Mouse (Mus musculus) lung, postnatal 0 days (tissue): Measurements from ENCODE around the gene Tle1. TPM values are rescaled to one million over a fixed set of nuclear protein-coding genes. Genes with fewer than 3 reads are reported as not detected.

Experiments
- ATAC-seq: fragments of 200-750 bp; cut with Nextera tagmentation; 2 replicates; pipeline ENCODE4 v1.8.0; 2017; ENCODE audit warnings: moderate library complexity
- DNase-seq: peaks from one replicate; pipeline ENCODE4 v3.0.0-alpha.2; 2016; ENCODE audit warnings: low spot score
- H3K27ac ChIP-seq: fragments of 300-500 bp; sonication (generic); 2 replicates; pipeline ENCODE4 v1.5.1; 2014; ENCODE audit warnings: antibody characterized with exemption, mild to moderate bottlenecking, low read length, mixed read lengths
- H3K27me3 ChIP-seq: fragments of 300-500 bp; sonication (generic); replicated peaks from 2 replicates; pipeline ENCODE4 v1.6.1; 2014; ENCODE audit warnings: low read length, mixed read lengths; ENCODE audit not compliant: insufficient read depth
- H3K36me3 ChIP-seq: fragments of 300-500 bp; sonication (generic); 2 replicates; pipeline ENCODE4 v1.6.1; 2014; ENCODE audit warnings: low read length, mixed read lengths; ENCODE audit not compliant: insufficient read depth
- H3K4me1 ChIP-seq: fragments of 300-500 bp; sonication (generic); 2 replicates; pipeline ENCODE4 v1.6.1; 2014; ENCODE audit warnings: antibody characterized with exemption, low read depth, low read length, mixed read lengths; ENCODE audit not compliant: insufficient read depth
- H3K4me2 ChIP-seq: fragments of 300-500 bp; sonication (generic); replicated peaks from 2 replicates; pipeline ENCODE4 v1.6.1; 2014; ENCODE audit warnings: low read depth, mild to moderate bottlenecking, low read length, moderate library complexity, mixed read lengths
- H3K4me3 ChIP-seq: fragments of 300-500 bp; sonication (generic); 2 replicates; pipeline ENCODE4 v1.5.1; 2014; ENCODE audit warnings: low read depth, low read length
- H3K9ac ChIP-seq: fragments of 300-500 bp; sonication (generic); replicated peaks from 2 replicates; pipeline ENCODE4 v1.6.1; 2014; ENCODE audit warnings: low read depth, mild to moderate bottlenecking
- H3K9me3 ChIP-seq: fragments of 300-500 bp; sonication (generic); 2 replicates; pipeline ENCODE4 v1.6.1; 2016; ENCODE audit warnings: low read length, mixed read lengths
- CTCF ChIP-seq: IDR thresholded peaks from 2 replicates; pipeline ENCODE4 v1.5.1; 2016; ENCODE audit warnings: antibody characterized with exemption, mild to moderate bottlenecking
- EP300 ChIP-seq: IDR thresholded peaks from 2 replicates; pipeline ENCODE4 v1.6.1; 2016; ENCODE audit warnings: antibody characterized with exemption, mild to moderate bottlenecking, control low read depth
- WGBS: fragments of 180-500 bp; shearing (Covaris S2); extraction: QIAGEN DNeasy Blood & Tissue Kit; methylation state at CpG from one replicate; pipeline ENCODE4 v1.1.7; 2014; 5-methylcytosine and 5-hydroxymethylcytosine counted together
- polyA plus RNA-seq: library from polyadenylated mRNA; unstranded; fragments of >200 nt; fragmentation: Nextera tagmentation; extraction: Ambion mirVana; gene quantifications from 2 replicates; pipeline ENCODE4 v1.2.1, GENCODE M21; 2015

Tle1 gene
- polyA plus RNA-seq, 1 experiment from 2014 or later: 18.2 TPM

DNA sequence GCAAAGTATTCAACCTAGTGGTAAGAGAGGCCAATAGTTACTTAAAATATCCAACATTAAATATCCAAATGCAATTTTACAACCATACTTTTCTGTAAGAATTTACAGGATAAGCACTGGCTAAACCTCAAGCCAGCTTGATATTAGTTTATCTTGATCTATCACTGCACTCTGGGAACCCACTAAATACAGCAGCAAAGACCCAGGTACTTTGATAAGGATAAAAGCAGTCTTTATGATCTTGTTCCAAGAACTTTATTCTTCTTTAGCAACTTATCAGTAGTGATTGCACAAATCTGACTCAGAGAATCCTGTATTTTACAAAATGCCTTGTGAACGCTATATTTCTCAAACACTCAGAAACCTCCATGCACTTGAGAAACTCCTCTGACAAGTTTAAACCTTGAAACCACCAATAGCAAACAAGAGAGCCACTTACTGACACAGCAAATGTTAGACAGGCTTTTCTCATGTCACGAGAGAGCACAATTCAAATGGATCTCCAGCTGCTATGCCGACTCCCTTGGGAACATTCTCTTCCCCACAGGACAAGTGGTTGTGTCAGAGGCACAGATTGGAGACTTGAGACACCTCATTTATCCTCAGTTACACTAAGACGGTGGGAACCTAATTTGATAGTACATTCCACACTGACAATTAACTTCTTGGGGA, 50.1 kb downstream of the Tle1 start:
- WGBS: 22% methylated on average over 4 of the region's 4 CpGs
- no peak for TF ChIP-seq CTCF
- TF ChIP-seq EP300: peak; percentile 54
- DNase-seq: peak; percentile 85
- no peaks in the 10 kb centered on the region for H3K27me3 ChIP-seq
- ATAC-seq: peak; percentile 88
- no peak overlapping the region for H3K27ac ChIP-seq
- H3K9me3 ChIP-seq: no peaks in the 10 kb centered on the region
- H3K4me3 ChIP-seq: no peak overlapping the region
- peaks cover 4% of the 10 kb centered on the region; the same call in 1 of the 2 replicates for H3K4me1 ChIP-seq
- H3K4me2 ChIP-seq: no peak overlapping the region
- no peaks in the 10 kb centered on the region for H3K36me3 ChIP-seq
- H3K9ac ChIP-seq: no peak overlapping the region

DNA sequence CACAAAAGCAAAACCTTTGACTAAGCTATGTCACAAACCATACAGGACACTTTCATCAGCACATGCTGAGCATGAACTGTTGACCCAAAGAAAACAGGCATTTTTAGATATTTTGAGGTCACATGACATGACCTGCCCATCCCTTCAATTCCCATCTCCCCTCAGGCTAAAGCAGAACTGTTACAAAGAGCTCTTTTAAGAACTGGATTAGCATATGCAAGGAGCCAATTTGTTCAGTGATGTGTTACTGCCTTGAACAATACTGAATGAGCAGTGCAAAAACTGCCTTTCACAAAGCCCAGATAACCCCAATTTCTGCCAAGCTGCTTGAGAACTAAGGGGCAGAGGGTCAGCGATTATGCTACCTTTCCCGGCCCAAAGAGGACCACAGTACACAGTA, 54.7 kb downstream of the Tle1 start:
- WGBS: 95% methylated on average over 2 of the region's 2 CpGs
- H3K36me3 ChIP-seq: no peaks in the 10 kb centered on the region
- no peaks in the 10 kb centered on the region for H3K9me3 ChIP-seq
- H3K4me1 ChIP-seq: peaks cover 4% of the 10 kb centered on the region; the same call in 1 of the 2 replicates
- TF ChIP-seq CTCF (no peak), EP300 (no peak)
- no peak for DNase-seq
- no peak overlapping the region for H3K9ac ChIP-seq
- no peak for ATAC-seq
- no peak overlapping the region for H3K27ac ChIP-seq
- no peak overlapping the region for H3K4me3 ChIP-seq
- H3K4me2 ChIP-seq: no peak overlapping the region
- no peaks in the 10 kb centered on the region for H3K27me3 ChIP-seq

DNA sequence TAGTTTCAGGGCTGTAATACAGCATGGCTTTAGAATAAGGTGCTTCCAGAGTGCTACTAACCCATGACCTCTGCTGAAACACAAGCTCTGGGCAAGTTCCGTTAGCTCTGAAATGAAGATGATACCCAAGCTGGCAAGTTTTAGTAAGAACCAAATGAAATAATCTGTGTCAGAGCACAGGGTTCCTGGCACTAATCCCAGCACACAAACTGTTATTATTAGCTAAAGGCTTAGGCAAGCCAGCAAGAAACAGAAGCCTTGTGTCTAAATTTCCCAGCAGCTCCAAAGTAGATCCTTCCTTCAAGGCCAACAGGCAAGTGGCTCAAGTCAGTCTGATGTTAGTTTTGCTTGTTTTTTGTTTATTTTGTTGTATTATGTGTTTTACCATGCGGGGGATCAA, 56.2 kb downstream of the Tle1 start:
- no peaks in the 10 kb centered on the region for H3K36me3 ChIP-seq
- no peak overlapping the region for H3K9ac ChIP-seq
- DNase-seq (peak; percentile 8), ATAC-seq (no peak)
- H3K9me3 ChIP-seq: no peaks in the 10 kb centered on the region
- no peak for TF ChIP-seq CTCF
- TF ChIP-seq EP300: no peak
- 80% methylated on average over 2 of the region's 2 CpGs for WGBS
- no peaks in the 10 kb centered on the region for H3K27me3 ChIP-seq
- no peak overlapping the region for H3K27ac ChIP-seq
- H3K4me2 ChIP-seq: no peak overlapping the region
- no peak overlapping the region for H3K4me3 ChIP-seq
- H3K4me1 ChIP-seq: no peaks in the 10 kb centered on the region

- WGBS: 64% methylated on average over 3 of the region's 3 CpGs
- Histone ChIP-seq H3K9me3 (no peaks in the 10 kb centered on the region), H3K9ac (no peak overlapping the region)
Observed at GRCm38 (mm10) chr4:72140706-72141105, 60.0 kb downstream of the Tle1 start.

GRCm38 (mm10) chr4:72139475-72140120, 61.1 kb downstream of the Tle1 start:
- H3K36me3 ChIP-seq: 0 out of 2 replicates have a peak, but pooled peaks cover 11% of the 10 kb centered on the region
- no peak overlapping the region for H3K9ac ChIP-seq
- no peaks in the 10 kb centered on the region for H3K4me1 ChIP-seq
- H3K27me3 ChIP-seq: no peaks in the 10 kb centered on the region
- no peak overlapping the region for H3K4me3 ChIP-seq
- peak; percentile 11 for DNase-seq
- H3K27ac ChIP-seq: no peak overlapping the region
- no peak overlapping the region for H3K4me2 ChIP-seq
- peak; percentile 23; the same call in 1 of the 2 replicates for ATAC-seq
- no peaks in the 10 kb centered on the region for H3K9me3 ChIP-seq
- TF ChIP-seq CTCF (no peak), EP300 (no peak)
- WGBS: 56% methylated on average over 11 of the region's 11 CpGs

More at GRCm38 (mm10) chr4:72140706-72141105, 60.0 kb downstream of the Tle1 start:
- ATAC-seq: no peak
- no peak for TF ChIP-seq CTCF
- no peak for TF ChIP-seq EP300
- Histone ChIP-seq H3K27ac (no peak overlapping the region), H3K4me3 (no peak overlapping the region), H3K36me3 (0 out of 2 replicates have a peak, but pooled peaks cover 11% of the 10 kb centered on the region), H3K27me3 (no peaks in the 10 kb centered on the region), H3K4me2 (no peak overlapping the region), H3K4me1 (no peaks in the 10 kb centered on the region)
- DNase-seq: no peak

DNA sequence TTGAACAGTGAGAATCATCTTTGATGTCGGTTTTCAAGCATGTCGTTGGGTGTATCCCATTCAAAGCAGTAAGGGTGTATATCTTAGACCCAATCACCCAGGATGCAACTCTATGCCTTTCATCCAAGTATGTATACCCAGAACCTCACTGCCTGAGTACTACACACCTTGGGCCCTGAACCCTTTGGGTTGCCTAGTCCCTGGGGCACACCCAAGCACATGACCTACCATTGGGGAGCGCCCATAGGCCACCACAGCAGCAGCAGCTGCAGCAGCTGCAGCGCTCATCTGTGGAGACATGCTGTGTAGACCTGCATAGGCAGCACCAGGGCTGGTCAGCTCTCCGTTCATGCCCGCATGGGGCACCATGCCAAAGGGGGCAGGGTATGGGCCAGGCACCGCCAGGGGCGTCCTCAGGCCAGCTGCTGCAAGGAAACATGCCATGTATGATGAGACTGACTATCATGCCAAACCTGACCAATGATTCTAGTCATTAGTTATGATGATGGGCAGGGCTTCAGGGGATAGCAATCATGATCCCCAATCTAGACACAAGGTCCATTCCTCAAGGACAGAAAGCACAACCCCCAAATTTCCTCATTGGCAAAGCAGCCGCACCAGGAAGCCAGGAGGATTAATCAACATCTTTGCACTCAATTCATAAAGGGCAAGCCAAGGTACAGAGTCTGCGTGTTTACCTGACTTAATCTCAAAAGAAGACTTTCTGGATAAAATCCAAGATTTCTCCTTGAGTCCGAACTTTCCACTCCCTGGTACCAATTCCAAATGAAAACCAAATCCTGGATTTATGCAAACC, 62.2 kb downstream of the Tle1 start:
- Histone ChIP-seq H3K4me3 (no peak overlapping the region), H3K9ac (no peak overlapping the region), H3K4me2 (no peak overlapping the region), H3K27ac (no peak overlapping the region), H3K27me3 (no peaks in the 10 kb centered on the region), H3K4me1 (no peaks in the 10 kb centered on the region), H3K9me3 (no peaks in the 10 kb centered on the region), H3K36me3 (peaks cover 15% of the 10 kb centered on the region; the same call in 1 of the 2 replicates)
- no peak for TF ChIP-seq CTCF
- no peak for TF ChIP-seq EP300
- DNase-seq: no peak
- ATAC-seq: no peak
- WGBS: 91% methylated on average over 11 of the region's 11 CpGs
